Mouse (Mus musculus) heart, postnatal 36 days (tissue): Measurements from ENCODE around the gene Cxcl16. TPM values are rescaled to one million over a fixed set of nuclear protein-coding genes. Genes with fewer than 3 reads are reported as not detected.

ENCODE experiments used
- DNase-seq, 2 experiments: peaks; one replicate each; pipeline ENCODE4 v3.0.0; 2021 to 2022
- intact Hi-C: fragments of 180-260 bp; cut with DNase I; formaldehyde crosslinking; loops from one replicate; pipeline ENCODE4 v1.15.1; 2025
- total RNA-seq, 2 experiments: library from RNA; stranded (reverse); gene quantifications; 2 replicates each; pipeline ENCODE4 v1.2.3; 2021

The Cxcl16 gene
- total RNA-seq, 2 experiments from 2014 or later: 9.6 to 10.9 TPM

DNA sequence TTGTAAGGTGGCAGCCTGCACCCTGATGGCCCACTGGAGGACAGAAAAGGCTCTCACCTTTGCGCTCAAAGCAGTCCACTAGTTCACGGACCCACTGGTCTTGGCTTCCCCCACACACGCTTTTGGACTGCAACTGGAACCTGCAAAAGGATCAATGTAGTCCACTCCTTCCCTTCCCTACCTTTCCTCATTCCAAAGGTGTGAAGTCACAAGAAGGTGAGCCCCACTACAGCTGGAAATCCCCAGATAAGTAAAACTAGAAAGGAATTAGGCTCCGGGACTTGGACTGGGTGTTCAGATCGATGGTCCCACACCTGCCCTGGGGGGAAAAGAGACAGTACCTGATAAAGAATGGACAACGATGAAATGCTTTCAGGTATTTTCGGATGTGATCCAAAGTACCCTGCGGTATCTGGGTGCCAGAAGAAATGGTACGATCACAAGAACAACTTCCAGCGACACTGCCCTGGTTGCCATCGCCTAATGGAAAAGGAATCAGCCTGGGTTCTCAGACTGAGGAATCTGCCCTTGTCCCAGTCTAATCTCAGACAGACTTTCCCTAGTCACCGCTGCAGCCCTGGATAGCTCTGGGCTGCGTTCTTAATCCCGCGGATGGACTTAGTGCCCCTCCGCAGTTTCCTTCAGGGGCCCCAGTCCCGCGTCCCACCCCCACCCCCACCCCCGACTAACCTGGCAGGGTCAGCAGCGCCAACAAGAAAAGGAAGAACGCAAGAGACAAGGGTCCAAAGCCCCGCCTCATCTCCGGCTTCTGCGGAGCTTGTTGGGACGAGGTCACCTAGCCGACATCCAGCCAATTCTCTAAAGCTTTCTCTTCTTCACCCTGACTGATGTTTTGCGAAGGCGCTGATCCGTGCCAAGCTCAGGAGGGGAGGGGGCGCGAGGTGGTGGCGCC lies 840 bp downstream of the Cxcl16 start, which contains the start of gene Zmynd15:
Gene Zmynd15 (plus strand): TSS at position 746 of the 913 bp plus-strand sequence.
- intact Hi-C loops: no loop called here

DNA sequence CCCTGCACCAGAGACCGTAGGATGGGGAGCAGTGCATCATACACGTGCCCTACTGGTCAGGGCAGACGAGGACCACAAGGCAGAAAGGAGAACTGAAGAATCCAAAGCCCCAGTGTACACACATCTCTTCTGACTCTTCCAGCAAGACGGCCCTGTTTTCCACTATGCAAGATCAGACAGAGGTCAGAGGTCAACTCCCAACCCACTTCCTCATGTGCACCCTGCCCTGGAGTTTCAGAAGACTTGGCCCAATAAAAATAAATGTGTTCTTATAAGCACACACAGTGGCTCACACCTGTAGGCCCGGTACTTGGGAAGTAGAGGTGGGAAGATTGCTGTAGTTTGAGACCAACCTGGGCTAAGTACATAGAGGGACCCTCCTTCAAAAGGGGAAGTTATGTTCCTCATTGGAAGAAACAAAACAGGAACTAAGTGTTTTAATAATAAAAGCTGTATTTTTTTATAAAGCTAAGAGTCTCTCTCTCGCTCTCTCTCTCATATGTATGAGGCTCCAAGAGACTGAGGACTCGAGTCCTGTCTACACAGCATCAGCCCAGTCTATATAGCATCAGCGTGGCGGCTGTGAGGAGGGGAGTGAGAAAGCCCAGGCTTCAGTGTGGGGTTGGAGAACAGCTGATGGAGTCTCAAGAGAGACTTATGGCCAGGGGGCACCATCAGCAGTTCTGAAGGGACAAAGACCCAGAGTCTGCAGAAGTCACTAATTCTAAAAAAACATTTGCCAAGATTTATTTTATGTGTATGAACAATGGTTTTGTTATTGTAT lies 6.3 kb downstream of the Cxcl16 start:
- intact Hi-C loops: no loop called here
- peak in 1 of 2 experiments; percentile 25 for DNase-seq

More for the DNA sequence above, 840 bp downstream of the Cxcl16 start, which contains the start of gene Zmynd15:
- DNase-seq: no peak

DNA sequence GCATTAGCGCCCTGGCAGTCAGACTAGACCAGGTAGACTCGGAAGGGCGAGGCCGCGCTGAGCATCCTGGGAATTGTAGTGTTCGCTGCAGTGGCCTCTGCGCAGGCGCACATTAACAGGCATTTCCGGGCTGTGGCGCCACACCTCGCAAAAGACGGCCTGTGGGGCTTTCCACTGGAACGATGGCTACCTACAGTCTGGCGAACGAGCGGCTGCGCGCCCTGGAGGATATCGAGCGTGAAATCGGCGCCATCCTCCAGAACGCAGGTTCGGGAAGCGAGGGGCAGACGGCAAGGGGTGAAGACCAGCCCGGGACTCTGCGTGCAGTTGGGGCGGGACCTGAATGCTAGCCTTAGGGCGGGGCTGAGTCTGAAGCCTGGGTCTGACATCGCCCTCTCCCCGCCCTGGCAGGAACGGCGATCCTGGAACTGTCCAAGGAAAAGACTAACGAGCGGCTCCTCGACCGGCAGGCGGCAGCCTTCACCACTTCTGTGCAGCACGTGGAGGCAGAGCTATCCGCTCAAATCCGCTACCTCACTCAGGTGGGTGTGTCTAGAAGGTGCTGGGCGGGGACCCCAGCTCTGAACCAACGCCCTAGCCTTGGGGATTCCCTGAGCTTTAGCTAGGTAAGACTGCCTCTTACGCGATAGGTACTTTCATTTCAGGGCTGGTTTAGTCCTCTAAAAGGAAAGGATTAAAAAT lies 7.8 kb downstream of the Cxcl16 start, which contains the start of gene Med11:
Gene Med11 (plus strand): TSS at position 123 of the 702 bp plus-strand sequence.
- intact Hi-C loops: loop anchor here (1.0 kb wide), 1 partner anchor 54 kb away; no protein-coding TSS in a partner anchor
- DNase-seq: peak; percentile 94 to 99

DNA sequence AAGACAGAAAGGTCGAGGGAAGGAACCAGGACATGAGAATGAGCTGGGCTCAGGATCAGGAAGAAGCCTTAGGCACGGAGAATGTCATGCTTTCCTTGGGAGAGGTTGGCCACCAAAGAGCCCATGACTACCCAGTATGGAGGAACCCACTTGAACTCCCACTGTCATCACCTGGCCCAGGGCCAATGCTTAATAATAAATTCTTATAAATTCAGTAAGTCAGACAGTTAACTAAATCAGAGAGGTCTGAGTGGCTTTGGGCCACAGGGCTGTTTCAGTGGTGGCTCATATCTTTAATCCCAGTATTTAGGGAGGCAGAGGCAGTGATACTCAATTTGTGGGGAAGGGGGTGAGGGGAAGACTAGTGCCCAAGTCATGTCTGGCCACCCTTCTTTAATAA lies 8.9 kb downstream of the Cxcl16 start:
- no peak for DNase-seq
- intact Hi-C loops: loop anchor here (1.0 kb wide), 1 partner anchor 18 kb away; no protein-coding TSS in a partner anchor

- DNase-seq: no peak
These were observed 12.4 kb downstream of the Cxcl16 start for GRCm38 (mm10) chr11:70447373-70447772.

GRCm38 (mm10) chr11:70446756-70447155 lies 13.0 kb downstream of the Cxcl16 start:
- intact Hi-C loops: no loop called here
- no peak for DNase-seq

More at GRCm38 (mm10) chr11:70447373-70447772, 12.4 kb downstream of the Cxcl16 start:
- intact Hi-C loops: no loop called here

GRCm38 (mm10) chr11:70444667-70445066 lies 15.1 kb downstream of the Cxcl16 start:
- intact Hi-C loops: no loop called here
- DNase-seq: no peak

- no peak for DNase-seq
- intact Hi-C loops: no loop called here
These were observed 15.8 kb downstream of the Cxcl16 start for GRCm38 (mm10) chr11:70443964-70444363.

DNA sequence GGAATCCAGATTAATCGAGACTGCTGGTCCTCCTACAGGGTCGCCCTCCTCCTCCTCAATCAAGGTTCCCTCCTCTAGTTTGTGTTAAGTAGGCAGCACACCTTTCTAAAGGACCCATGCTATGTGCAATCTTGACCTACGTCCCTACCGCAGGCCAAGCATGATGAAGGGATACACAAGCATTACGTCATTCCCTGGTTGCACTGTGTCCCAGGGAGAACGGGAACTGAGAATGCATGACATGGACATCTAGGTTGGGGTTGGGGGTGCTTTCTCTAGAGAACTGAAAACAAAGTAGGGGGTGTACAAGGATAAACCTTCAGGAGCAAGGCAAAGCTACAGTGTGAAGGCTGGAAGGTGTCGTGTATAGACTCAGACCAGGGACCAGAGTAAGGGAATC lies 17.9 kb downstream of the Cxcl16 start:
- DNase-seq: no peak
- intact Hi-C loops: no loop called here

DNA sequence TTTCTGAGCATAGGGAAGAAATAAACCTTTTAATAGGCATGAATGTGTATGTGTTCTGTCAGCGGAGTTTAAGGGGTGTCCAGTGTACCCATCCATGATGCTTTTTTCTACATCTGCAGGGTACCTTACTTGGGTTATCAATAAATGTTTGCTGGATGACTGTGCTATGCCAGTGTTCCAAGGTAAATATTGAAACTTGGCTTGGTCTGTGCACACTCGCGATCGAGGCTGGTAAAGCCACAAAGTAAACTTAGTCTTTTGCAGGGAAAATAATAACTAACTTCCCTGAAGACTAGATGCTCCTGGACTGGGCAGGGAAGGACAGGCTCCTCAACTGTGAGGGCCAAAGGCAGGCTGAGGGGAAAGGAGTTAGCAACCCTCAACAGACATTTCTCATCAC lies 19.1 kb downstream of the Cxcl16 start:
- intact Hi-C loops: no loop called here
- no peak for DNase-seq

DNA sequence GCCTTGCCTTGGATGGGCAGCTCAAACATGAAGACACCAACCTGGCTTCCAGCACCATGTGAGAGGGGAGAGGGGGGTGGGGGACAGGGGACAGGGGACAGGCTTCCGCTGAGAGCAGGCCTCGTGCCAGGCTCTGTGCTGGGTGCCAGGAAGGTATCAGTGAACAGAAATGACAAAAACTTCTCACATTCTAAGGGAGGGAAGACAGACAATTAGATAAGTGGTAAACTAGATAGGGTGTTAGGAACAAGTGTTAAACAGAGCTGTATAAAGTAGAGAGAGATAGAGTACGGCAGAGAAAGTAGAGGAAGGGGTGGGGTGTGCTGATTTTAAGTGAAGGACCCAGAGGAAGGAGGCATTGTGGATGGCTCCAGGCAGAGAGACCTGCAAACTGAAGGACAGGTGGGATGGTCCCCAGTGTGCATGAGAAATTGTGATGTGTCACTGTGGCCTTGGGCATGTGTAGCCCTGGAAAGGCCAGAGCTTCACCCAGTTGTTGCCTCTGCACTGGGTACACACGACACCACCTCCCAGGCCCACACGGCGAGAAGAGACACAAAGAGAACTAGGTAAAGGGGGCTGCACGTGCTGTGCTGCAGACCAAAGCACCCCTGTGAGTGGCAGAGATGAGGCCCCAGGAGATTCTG lies 20.9 kb downstream of the Cxcl16 start:
- no peak for DNase-seq
- intact Hi-C loops: no loop called here

DNA sequence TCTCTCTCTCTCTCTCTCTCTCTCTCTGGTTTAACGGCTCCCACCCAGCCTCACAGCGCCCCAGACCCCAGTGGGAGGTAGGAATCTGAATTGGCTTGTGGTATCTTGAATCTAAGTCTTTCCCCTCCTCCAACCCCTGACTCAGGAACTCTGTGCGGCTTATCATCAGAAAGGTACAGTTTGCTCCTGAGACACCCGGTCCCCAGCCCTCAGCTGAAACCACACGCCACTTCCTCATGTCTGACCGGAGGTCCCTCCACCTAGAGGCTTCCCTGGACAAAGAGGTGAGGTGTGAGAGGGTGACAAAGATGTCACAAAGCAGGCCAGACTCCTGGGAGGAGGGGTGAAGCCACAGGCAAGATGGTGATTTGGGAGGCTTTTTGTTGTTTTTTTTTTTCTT lies 22.4 kb downstream of the Cxcl16 start:
- DNase-seq: no peak
- intact Hi-C loops: no loop called here

- intact Hi-C loops: no loop called here
These were observed 24.3 kb downstream of the Cxcl16 start for GRCm38 (mm10) chr11:70435476-70435875.

GRCm38 (mm10) chr11:70433951-70434350 lies 25.8 kb downstream of the Cxcl16 start:
- intact Hi-C loops: loop anchor here (1.0 to 5.0 kb wide), 3 partner anchors 16 to 323 kb away; no protein-coding TSS in a partner anchor
- peak in 1 of 2 experiments; percentile 10 for DNase-seq

More at GRCm38 (mm10) chr11:70435476-70435875, 24.3 kb downstream of the Cxcl16 start:
- no peak for DNase-seq

GRCm38 (mm10) chr11:70433569-70433943 lies 26.2 kb downstream of the Cxcl16 start:
- DNase-seq: no peak
- intact Hi-C loops: loop anchor here (1.0 to 5.0 kb wide), 3 partner anchors 17 to 324 kb away; no protein-coding TSS in a partner anchor

GRCm38 (mm10) chr11:70432895-70433568 lies 26.8 kb downstream of the Cxcl16 start:
- intact Hi-C loops: loop anchor here (1.0 to 5.0 kb wide), 3 partner anchors 17 to 324 kb away; no protein-coding TSS in a partner anchor
- DNase-seq: peak in 1 of 2 experiments; percentile 39

DNA sequence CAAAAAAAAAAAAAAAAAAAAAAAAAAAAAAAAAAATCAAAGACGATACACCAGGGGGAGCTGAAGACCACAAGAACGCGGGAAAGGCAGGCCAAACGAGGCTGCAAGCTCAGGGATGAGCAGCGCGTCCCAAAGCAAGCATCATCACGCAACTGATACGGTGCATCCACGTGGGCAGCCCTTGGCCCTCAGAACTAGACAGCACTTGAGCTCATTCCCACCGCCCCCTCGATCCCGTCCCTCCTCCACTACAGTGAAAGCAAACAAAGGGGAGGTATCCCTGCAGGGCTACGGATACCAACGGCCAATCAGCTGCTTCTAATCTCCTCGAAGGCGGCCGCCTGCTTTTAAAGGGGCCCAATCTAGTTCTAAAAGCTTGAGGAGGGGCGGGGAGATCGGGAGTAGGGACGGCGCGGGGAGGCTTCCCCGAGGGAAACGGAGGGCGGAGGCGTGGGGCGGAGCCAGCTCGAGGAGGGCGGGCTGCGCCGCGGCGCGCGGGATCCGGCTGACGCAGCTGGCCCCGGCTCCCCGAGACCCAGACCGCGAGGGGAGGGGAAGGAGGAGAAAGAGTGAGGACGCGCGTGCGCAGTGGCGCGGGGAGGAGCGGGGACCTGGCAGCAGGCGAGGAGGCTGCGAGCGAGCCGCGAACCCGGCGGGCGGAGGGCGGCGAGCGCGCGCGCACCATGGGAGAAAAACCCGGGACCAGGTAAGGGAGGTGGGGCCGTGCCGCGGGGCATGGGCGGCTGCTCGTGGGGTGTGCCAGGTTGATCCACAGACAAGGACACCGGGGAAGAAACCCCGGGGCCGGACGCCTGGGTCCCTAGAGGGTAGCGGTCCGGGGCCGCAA lies 27.5 kb downstream of the Cxcl16 start, which contains the start of gene Arrb2:
Gene Arrb2 (plus strand): TSS at position 588 of the 847 bp plus-strand sequence.
- peak; percentile 98 for DNase-seq
- intact Hi-C loops: loop anchor here (5.0 kb wide), 2 partner anchors 175 to 325 kb away; no protein-coding TSS in a partner anchor

- intact Hi-C loops: loop anchor here (1.0 to 5.0 kb wide), 3 partner anchors 75 to 326 kb away; no protein-coding TSS in a partner anchor
- no peak for DNase-seq
These were observed 28.2 kb downstream of the Cxcl16 start for GRCm38 (mm10) chr11:70431574-70431973.
